Mouse (Mus musculus) intestine, embryonic 16.5 days (tissue): ENCODE measurements around the gene Stard9. TPM values are rescaled to one million over a fixed set of nuclear protein-coding genes. Genes with fewer than 3 reads are reported as not detected.
"Not testable (repeated sequence)": the region's sequence is repeated elsewhere in the genome, so short reads cannot be mapped to it uniquely, and the experiment has no call there.

Source experiments
- ATAC-seq: fragments of 200-750 bp; cut with Nextera tagmentation; 2 replicates; pipeline ENCODE4 v1.8.0; 2017; ENCODE audit warnings: moderate TSS enrichment, moderate library complexity
- H3K27ac ChIP-seq: fragments of 300-500 bp; sonication (generic); 2 replicates; pipeline ENCODE4 v1.5.1; 2014; ENCODE audit warnings: mild to moderate bottlenecking, low read length
- H3K27me3 ChIP-seq: fragments of 300-500 bp; sonication (generic); replicated peaks from 2 replicates; pipeline ENCODE4 v1.6.1; 2014; ENCODE audit warnings: low read length, control low read depth, mixed read lengths; ENCODE audit not compliant: control insufficient read depth, insufficient read depth
- H3K36me3 ChIP-seq: fragments of 300-500 bp; sonication (generic); 2 replicates; pipeline ENCODE4 v1.6.1; 2014; ENCODE audit warnings: low read length, control low read depth; ENCODE audit not compliant: control insufficient read depth, insufficient read depth
- H3K4me1 ChIP-seq: fragments of 300-500 bp; sonication (generic); 2 replicates; pipeline ENCODE4 v1.6.1; 2014; ENCODE audit warnings: low read length, control low read depth, mixed read lengths; ENCODE audit not compliant: control insufficient read depth, insufficient read depth
- H3K4me2 ChIP-seq: fragments of 300-500 bp; sonication (generic); 2 replicates; pipeline ENCODE4 v1.6.1; 2014; ENCODE audit warnings: low read depth, low read length, control low read depth
- H3K4me3 ChIP-seq: fragments of 300-500 bp; sonication (generic); 2 replicates; pipeline ENCODE4 v1.5.1; 2014; ENCODE audit warnings: mild to moderate bottlenecking, low read length
- H3K9ac ChIP-seq: fragments of 300-500 bp; sonication (generic); 2 replicates; pipeline ENCODE4 v1.6.1; 2014; ENCODE audit warnings: low read depth, low read length
- H3K9me3 ChIP-seq: fragments of 300-500 bp; sonication (generic); 2 replicates; pipeline ENCODE4 v1.6.1; 2016; ENCODE audit warnings: low read length, control low read depth; ENCODE audit not compliant: control insufficient read depth
- WGBS: fragments of 180-500 bp; shearing (Covaris S2); extraction: QIAGEN DNeasy Blood & Tissue Kit; methylation state at CpG from one replicate; pipeline ENCODE4 v1.1.7; 2014; 5-methylcytosine and 5-hydroxymethylcytosine counted together
- polyA plus RNA-seq: library from polyadenylated mRNA; unstranded; fragments of >200 nt; fragmentation: Nextera tagmentation; extraction: Ambion mirVana; gene quantifications from 2 replicates; pipeline ENCODE4 v1.2.1, GENCODE M21; 2015

Gene Stard9
- polyA plus RNA-seq, 1 experiment from 2014 or later = 2.5 TPM

DNA sequence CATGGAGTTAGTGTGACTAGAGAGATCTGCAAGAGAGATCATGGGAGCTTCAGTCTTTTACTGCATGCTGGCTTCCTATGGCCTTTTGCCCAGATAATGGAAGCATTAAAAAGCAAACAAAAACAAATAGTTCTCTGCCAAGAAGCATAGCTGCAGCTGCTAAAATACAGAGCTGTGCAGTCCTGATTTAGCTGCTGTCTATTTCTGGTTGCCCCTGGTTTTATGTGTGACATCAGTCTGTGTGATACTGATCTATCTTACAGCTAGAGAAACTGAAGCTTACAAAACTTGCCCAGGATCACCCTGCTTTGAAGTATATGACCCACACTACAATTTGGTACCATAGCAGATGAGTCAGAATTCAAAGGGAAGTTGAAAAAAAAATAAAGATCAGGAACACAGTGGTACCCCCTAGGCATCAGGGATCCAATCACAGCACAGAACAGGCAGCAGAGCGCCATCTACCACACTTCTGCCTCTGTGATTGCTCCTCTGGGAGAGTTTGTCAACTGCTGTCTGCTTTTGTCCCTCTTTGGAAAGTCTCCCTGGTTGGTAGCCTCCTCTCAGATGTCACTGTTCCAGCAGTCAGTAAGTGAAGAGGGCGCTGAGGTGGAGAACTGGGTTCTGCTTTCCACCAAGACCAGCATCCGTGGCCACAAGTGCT is 34.7 kb downstream of the Stard9 start:
- Histone ChIP-seq H3K36me3 (no peaks in the 10 kb centered on the region), H3K4me1 (0 out of 2 replicates have a peak, but pooled peaks cover 7% of the 10 kb centered on the region), H3K9me3 (no peaks in the 10 kb centered on the region), H3K27me3 (no peaks in the 10 kb centered on the region), H3K4me3 (no peak overlapping the region), H3K9ac (no peak overlapping the region), H3K4me2 (no peak overlapping the region), H3K27ac (no peak overlapping the region)
- ATAC-seq = no peak
- WGBS = 72% methylated on average over 3 of the region's 3 CpGs

DNA sequence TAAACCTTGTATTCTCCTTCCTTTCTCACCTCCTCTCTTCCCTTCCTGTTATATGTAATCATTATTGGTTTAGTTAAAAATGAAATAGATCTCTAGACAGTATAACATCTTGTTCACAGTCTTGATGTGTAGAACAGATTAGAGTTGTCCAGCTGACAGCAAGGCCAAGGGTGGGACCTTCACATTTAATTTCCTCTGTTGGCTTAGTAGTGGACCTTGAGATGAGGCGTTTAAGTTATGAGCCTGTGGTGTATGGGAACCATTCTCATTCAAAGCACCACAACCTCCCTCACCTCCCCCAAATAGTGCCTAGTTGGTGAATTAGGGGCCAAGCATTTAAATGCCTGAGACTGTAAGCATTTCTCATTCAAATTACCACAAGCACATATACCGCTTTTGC is 38.5 kb downstream of the Stard9 start:
- no peak overlapping the region for H3K9ac ChIP-seq
- 87% methylated on average over 2 of the region's 2 CpGs for WGBS
- no peak overlapping the region for H3K27ac ChIP-seq
- H3K9me3 ChIP-seq = no peaks in the 10 kb centered on the region
- 0 out of 2 replicates have a peak, but pooled peaks cover 5% of the 10 kb centered on the region for H3K4me1 ChIP-seq
- ATAC-seq = no peak
- no peaks in the 10 kb centered on the region for H3K36me3 ChIP-seq
- H3K27me3 ChIP-seq = no peaks in the 10 kb centered on the region
- no peak overlapping the region for H3K4me2 ChIP-seq
- no peak overlapping the region for H3K4me3 ChIP-seq

DNA sequence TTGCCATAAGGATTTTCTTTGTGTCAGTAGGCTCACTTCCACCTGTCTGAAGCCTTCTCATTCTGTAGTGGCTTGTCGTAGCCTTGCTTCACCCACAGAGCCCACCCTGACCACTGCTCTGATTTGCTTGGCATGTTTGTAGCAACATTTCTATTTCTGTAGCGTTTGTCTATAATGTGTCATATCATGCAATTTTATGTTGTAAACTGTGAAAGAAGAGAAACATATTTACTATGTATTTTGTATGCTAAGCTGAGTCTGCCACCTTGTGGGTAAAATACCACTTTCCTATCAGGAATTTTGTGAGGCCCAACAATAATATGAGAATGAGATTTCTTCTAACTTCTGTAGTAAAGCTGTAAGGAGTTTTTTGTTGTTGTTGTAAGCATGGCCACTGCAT is 41.3 kb downstream of the Stard9 start:
- H3K27ac ChIP-seq = no peak overlapping the region
- no peak overlapping the region for H3K9ac ChIP-seq
- no peaks in the 10 kb centered on the region for H3K4me1 ChIP-seq
- no peak overlapping the region for H3K4me3 ChIP-seq
- no peak overlapping the region for H3K4me2 ChIP-seq
- no peaks in the 10 kb centered on the region for H3K36me3 ChIP-seq
- WGBS = 68% methylated on average over 2 of the region's 2 CpGs
- H3K27me3 ChIP-seq = no peaks in the 10 kb centered on the region
- no peaks in the 10 kb centered on the region for H3K9me3 ChIP-seq
- no peak for ATAC-seq

DNA sequence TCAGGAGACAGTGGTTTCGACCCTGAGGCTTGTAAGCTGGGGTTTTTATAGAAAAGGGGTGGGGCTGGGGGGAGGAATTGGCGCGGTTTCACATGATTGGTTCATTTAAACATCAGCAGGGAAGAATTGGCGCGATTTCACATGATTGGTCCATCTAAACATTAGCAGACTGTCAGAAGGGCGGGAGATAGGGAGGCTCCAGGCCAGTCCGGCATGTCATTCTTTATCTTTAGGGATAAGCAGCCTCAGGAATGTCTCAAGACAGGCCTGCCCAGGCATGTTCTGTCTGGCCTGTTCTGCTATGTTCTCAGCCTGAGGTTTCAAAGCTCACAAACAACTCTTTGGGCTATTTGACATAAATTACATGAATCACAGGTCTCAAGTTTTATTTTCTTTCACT is 52.2 kb downstream of the Stard9 start:
- not testable (repeated sequence) for H3K4me3 ChIP-seq, H3K9ac ChIP-seq, H3K4me2 ChIP-seq, H3K9me3 ChIP-seq, H3K4me1 ChIP-seq, ATAC-seq, H3K27ac ChIP-seq, H3K27me3 ChIP-seq, H3K36me3 ChIP-seq
- WGBS = 83% methylated on average over 7 of the region's 7 CpGs

DNA sequence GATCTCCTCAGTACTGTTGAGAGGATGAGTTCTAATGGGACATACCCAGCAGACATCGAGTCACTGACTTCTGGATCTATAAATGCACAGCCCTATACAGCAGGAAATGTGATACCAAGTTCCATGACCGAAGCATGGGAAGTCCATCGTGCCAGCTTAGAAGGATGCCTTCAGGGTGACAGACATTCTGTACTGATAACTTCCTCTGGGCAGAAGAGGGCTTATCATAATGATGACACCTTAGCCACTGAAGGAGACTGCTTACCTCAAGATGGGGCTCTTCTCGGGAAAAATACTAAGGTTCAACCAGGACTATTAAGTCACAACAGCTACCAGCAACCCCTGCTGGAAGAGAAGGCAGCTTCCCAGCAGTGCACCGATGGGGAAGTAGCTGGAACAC is 68.8 kb downstream of the Stard9 start:
- Histone ChIP-seq H3K9ac (no peak overlapping the region), H3K4me2 (no peak overlapping the region), H3K9me3 (no peaks in the 10 kb centered on the region), H3K27me3 (no peaks in the 10 kb centered on the region), H3K27ac (no peak overlapping the region), H3K36me3 (no peaks in the 10 kb centered on the region), H3K4me1 (no peaks in the 10 kb centered on the region), H3K4me3 (no peak overlapping the region)
- WGBS = 84% methylated on average over 5 of the region's 5 CpGs
- no peak for ATAC-seq

DNA sequence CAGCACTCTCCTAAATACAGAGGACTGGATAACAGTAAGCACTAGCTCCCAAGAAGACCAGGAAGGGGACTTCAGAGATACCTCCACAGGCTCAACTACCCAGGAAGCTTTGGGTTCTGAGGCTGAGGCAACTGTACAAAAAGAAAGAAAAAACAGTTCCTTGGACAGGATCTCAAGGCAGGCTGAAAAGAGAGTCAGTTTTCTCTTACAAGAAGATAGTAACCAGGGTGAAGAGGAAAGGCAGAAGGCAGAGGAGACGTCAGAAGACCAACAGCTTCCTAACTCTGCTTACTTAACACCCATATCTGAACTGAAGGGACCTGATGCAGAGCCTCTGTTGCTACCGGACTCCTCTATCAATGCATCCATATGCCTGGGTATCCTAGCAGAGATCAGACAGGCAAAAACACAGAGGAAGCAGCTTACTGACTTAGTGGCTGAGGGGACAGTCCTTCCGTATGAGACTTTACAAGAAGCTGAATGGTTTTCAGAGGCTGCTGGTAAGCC is 71.5 kb downstream of the Stard9 start:
- Histone ChIP-seq H3K4me2 (no peak overlapping the region), H3K36me3 (no peaks in the 10 kb centered on the region), H3K9ac (no peak overlapping the region), H3K4me3 (no peak overlapping the region), H3K27ac (no peak overlapping the region), H3K27me3 (no peaks in the 10 kb centered on the region), H3K9me3 (no peaks in the 10 kb centered on the region), H3K4me1 (no peaks in the 10 kb centered on the region)
- ATAC-seq = no peak
- 82% methylated on average over 3 of the region's 3 CpGs for WGBS

DNA sequence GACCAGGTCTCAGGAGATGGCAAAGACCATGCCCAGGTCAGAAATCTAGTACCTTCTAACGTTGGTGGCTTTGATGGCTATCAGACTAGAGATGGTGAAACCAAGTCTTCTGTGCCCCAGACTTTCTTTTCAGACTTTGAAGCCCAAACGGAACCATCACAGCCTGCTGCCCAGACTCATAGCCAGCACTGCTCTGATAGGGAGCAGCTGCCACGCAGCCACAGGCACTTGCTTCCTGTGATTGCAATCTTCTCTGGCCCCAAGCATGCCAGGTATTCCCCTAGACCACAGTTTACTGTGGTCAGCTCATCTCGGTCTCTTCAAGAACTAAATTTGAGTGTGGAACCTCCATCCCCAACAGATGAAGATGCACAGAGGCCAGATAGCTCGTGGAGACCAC is 73.8 kb downstream of the Stard9 start:
- Histone ChIP-seq H3K4me2 (no peak overlapping the region), H3K27me3 (no peaks in the 10 kb centered on the region), H3K9me3 (no peaks in the 10 kb centered on the region), H3K27ac (no peak overlapping the region), H3K4me3 (no peak overlapping the region), H3K36me3 (no peaks in the 10 kb centered on the region), H3K4me1 (no peaks in the 10 kb centered on the region), H3K9ac (no peak overlapping the region)
- WGBS = 76% methylated on average over 5 of the region's 5 CpGs
- no peak for ATAC-seq

DNA sequence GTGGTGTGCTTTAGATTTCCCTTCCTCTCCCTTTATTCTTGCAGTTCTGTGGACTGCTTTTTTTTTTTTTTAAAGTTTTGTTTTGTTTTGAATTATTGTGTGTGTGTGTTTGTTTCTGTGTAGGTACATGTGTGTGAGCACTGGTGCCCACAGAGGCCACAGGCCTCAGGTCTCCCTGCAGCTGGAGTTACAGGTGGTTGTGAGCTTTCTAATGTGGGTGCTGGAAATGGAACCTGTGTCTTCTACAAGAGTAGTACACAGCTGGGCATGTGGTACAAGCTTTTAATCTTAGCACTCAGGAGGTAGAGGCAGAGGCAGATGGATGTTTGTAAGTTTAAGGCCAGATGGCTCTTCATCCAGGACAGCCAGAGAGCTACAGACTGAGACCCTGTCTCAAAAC is 78.1 kb downstream of the Stard9 start:
- Histone ChIP-seq H3K4me3 (no peak overlapping the region), H3K27ac (no peak overlapping the region), H3K4me2 (no peak overlapping the region), H3K27me3 (no peaks in the 10 kb centered on the region), H3K36me3 (no peaks in the 10 kb centered on the region), H3K9ac (no peak overlapping the region), H3K9me3 (no peaks in the 10 kb centered on the region), H3K4me1 (no peaks in the 10 kb centered on the region)
- ATAC-seq = no peak

DNA sequence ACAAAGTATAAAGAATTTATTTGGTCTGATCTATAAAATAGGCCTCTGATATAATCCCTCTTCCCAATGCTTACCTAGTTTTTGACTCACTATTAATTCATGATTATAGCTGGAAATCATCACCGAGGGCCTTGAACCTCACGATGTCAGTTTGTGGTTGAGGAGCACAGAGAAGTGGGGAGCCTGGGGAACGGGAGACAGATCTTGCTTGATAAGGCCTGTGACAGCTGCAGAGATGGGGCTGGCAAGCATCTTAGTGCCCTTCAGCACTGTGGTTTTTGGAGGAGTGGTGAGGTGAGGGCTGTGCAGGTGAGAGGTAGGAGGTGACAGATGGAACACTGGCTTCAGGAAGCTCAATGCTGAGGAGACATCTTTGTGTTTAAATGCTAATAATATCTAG is 81.2 kb downstream of the Stard9 start:
- H3K4me3 ChIP-seq = no peak overlapping the region
- 78% methylated on average over 3 of the region's 3 CpGs for WGBS
- peaks cover 3% of the 10 kb centered on the region for H3K36me3 ChIP-seq
- no peak overlapping the region for H3K27ac ChIP-seq
- no peak for ATAC-seq
- H3K4me1 ChIP-seq = no peaks in the 10 kb centered on the region
- H3K27me3 ChIP-seq = no peaks in the 10 kb centered on the region
- H3K4me2 ChIP-seq = no peak overlapping the region
- no peaks in the 10 kb centered on the region for H3K9me3 ChIP-seq
- no peak overlapping the region for H3K9ac ChIP-seq

DNA sequence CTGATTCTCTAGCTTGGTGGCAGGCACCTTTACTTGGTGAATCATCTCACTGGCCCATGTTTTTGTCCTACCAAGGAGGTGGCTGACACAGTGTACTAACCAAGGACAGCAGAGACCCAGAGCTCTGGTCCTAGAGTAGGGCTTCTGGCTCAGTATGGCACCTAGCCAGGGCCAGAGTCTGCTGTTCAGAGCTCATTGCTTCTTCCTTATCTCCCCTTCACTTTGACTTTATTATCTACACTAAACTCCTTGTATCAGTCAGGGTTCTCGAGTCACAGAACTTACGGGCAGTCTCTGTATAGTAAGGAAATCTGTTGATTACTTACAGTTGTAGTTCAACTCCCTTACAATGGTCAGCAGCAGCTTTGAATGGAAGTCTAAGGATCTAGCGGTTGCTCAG is 82.0 kb downstream of the Stard9 start:
- no peak for ATAC-seq
- Histone ChIP-seq H3K9ac (no peak overlapping the region), H3K4me3 (no peak overlapping the region), H3K27me3 (no peaks in the 10 kb centered on the region), H3K36me3 (peaks cover 3% of the 10 kb centered on the region), H3K4me1 (no peaks in the 10 kb centered on the region), H3K27ac (no peak overlapping the region), H3K4me2 (no peak overlapping the region), H3K9me3 (no peaks in the 10 kb centered on the region)
- 74% methylated on average over 3 of the region's 3 CpGs for WGBS
